Mouse (Mus musculus): ENCODE measurements around the gene Gabbr2.

The Gabbr2 gene

GRCm38 (mm10) chr4:46858899-46859298, 132.8 kb downstream of the Gabbr2 start:
- peak; percentile 81 for DNase-seq

- DNase-seq: no peak
These were observed 135.5 kb downstream of the Gabbr2 start for GRCm38 (mm10) chr4:46856145-46856544.

- DNase-seq: peak; percentile 30
These were observed 136.8 kb downstream of the Gabbr2 start for GRCm38 (mm10) chr4:46854686-46855385.

GRCm38 (mm10) chr4:46853852-46854460, 137.7 kb downstream of the Gabbr2 start:
- DNase-seq: no peak

- no peak for DNase-seq
These were observed 143.9 kb downstream of the Gabbr2 start for GRCm38 (mm10) chr4:46847745-46848144.

GRCm38 (mm10) chr4:46846396-46846795, 145.3 kb downstream of the Gabbr2 start:
- no peak for DNase-seq

GRCm38 (mm10) chr4:46844982-46845643, 146.6 kb downstream of the Gabbr2 start:
- DNase-seq: no peak

- DNase-seq: no peak
These were observed 147.1 kb downstream of the Gabbr2 start for GRCm38 (mm10) chr4:46844567-46844966.

GRCm38 (mm10) chr4:46842596-46842995, 149.1 kb downstream of the Gabbr2 start:
- DNase-seq: no peak

- no peak for DNase-seq
These were observed 151.5 kb downstream of the Gabbr2 start for GRCm38 (mm10) chr4:46840146-46840545.

GRCm38 (mm10) chr4:46837362-46837761, 154.3 kb downstream of the Gabbr2 start:
- DNase-seq: no peak

- no peak for DNase-seq
These were observed 155.6 kb downstream of the Gabbr2 start for GRCm38 (mm10) chr4:46836065-46836464.

GRCm38 (mm10) chr4:46835064-46835463, 156.6 kb downstream of the Gabbr2 start:
- DNase-seq: no peak

GRCm38 (mm10) chr4:46832834-46833544, 158.7 kb downstream of the Gabbr2 start:
- DNase-seq: no peak

- no peak for DNase-seq
These were observed 162.0 kb downstream of the Gabbr2 start for GRCm38 (mm10) chr4:46829656-46830055.

GRCm38 (mm10) chr4:46828141-46828571, 163.5 kb downstream of the Gabbr2 start:
- no peak for DNase-seq

- peak; percentile 20 for DNase-seq
These were observed 164.2 kb downstream of the Gabbr2 start for GRCm38 (mm10) chr4:46827471-46827870.

GRCm38 (mm10) chr4:46825846-46826529, 165.7 kb downstream of the Gabbr2 start:
- DNase-seq: peak; percentile 73

GRCm38 (mm10) chr4:46823738-46824137, 167.9 kb downstream of the Gabbr2 start:
- no peak for DNase-seq

GRCm38 (mm10) chr4:46821709-46822108, 170.0 kb downstream of the Gabbr2 start:
- no peak for DNase-seq

GRCm38 (mm10) chr4:46814954-46815353, 176.7 kb downstream of the Gabbr2 start:
- DNase-seq: peak; percentile 33

- no peak for DNase-seq
These were observed 177.4 kb downstream of the Gabbr2 start for GRCm38 (mm10) chr4:46814236-46814635.

- no peak for DNase-seq
These were observed 180.5 kb downstream of the Gabbr2 start for GRCm38 (mm10) chr4:46811165-46811564.

All from kidney, postnatal 10 days (tissue).